Mouse (Mus musculus): ENCODE data around the gene Ptp4a2. TPM values are rescaled to one million over a fixed set of nuclear protein-coding genes. Genes with fewer than 3 reads are reported as not detected.

Ptp4a2 gene
- polyA plus RNA-seq, 1 experiment from 2014 or later = 355 TPM

DNA sequence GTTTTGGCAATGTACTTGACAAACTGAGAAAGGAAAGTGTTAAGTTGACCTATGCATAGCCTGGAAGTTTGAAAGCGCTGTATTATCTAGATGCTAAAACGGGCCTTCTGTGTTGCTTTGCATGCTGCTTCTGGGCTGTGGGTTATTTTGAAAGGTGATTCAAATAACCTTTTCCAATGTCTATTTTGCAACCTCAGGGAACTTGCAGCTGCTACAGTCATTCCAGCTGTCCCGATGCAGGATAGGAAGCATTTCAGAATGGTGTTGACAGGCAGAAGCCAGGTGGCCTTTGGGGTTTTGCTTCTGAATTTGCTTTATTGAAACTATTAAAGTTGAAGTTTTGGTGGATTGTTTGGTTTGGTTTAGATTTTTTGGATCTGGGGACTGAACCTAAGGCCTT, 17.1 kb downstream of the Ptp4a2 start:
- Histone ChIP-seq H3K9me3 (no peaks in the 10 kb centered on the region), H3K4me1 (peaks cover 24% of the 10 kb centered on the region), H3K27ac (0 out of 2 replicates have a peak overlapping the region, but pooled peaks have one; percentile 5), H3K4me2 (no peak overlapping the region), H3K27me3 (no peaks in the 10 kb centered on the region), H3K4me3 (no peak overlapping the region), H3K36me3 (no peaks in the 10 kb centered on the region), H3K9ac (no peak overlapping the region)
- 54% methylated on average over 3 of the region's 3 CpGs for WGBS
- no peak for ATAC-seq (ENCODE audit: insufficient number of reproducible peaks, low FRiP score, low TSS enrichment, low read depth)

DNA sequence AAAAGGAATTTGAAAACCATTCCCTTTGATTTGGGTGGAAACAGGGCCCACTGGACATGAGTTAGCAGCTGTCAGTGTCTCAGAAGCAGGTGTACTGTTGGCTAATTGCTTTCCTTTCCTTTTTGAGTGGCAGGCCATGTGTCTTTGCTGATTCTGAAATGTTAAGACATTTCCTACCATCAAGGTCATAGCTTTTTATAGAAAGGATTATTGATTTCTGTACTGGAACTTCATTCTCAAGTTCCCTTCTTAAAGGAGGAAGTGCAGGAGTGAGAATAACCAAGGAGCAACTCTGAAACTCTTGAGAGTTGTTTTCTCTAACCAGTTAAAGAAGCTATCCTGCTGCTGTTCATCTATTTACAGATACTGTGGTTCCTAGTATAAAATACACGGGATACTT, 18.8 kb downstream of the Ptp4a2 start:
- Histone ChIP-seq H3K4me3 (no peak overlapping the region), H3K36me3 (no peaks in the 10 kb centered on the region), H3K27me3 (no peaks in the 10 kb centered on the region), H3K4me2 (no peak overlapping the region), H3K9me3 (no peaks in the 10 kb centered on the region), H3K27ac (no peak overlapping the region), H3K9ac (no peak overlapping the region), H3K4me1 (peaks cover 18% of the 10 kb centered on the region)
- no peak for ATAC-seq (ENCODE audit: insufficient number of reproducible peaks, low FRiP score, low TSS enrichment, low read depth)
- WGBS = 78% methylated on average over 1 of the region's 1 CpGs

DNA sequence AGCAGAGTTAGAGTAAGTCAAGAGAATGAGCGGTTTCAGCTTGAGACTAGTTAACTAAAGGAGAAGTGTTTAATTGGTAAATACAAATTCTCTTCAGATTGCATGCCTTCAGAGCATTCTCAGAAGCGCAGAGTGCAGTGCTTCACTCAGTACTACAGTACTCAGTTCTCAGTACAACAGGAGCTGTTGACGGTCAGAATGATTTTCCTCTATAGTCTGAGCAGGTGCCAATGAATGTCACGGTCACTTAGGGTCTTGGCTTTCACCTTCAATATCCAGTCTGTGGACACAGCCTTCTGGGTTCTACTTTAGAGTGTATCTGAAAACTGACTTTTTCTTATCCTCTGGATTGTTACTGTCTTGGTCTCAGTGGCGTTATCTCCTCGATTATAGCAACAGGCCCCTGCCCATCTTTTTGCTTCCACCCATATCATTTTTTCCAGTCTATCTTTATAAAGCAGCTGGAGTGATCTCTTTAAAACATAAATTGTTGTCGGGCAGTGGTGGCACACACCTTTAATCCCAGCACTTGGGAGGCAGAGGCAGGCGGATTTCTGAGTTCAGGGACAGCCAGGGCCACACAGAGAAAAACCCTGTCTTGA, 19.4 kb downstream of the Ptp4a2 start:
- no peak overlapping the region for H3K4me3 ChIP-seq
- no peaks in the 10 kb centered on the region for H3K9me3 ChIP-seq
- peaks cover 23% of the 10 kb centered on the region for H3K4me1 ChIP-seq
- 87% methylated on average over 8 of the region's 8 CpGs for WGBS
- no peaks in the 10 kb centered on the region for H3K27me3 ChIP-seq
- no peak overlapping the region for H3K4me2 ChIP-seq
- no peak overlapping the region for H3K9ac ChIP-seq
- H3K36me3 ChIP-seq = no peaks in the 10 kb centered on the region
- H3K27ac ChIP-seq = no peak overlapping the region
- ATAC-seq (ENCODE audit: insufficient number of reproducible peaks, low FRiP score, low TSS enrichment, low read depth) = no peak

DNA sequence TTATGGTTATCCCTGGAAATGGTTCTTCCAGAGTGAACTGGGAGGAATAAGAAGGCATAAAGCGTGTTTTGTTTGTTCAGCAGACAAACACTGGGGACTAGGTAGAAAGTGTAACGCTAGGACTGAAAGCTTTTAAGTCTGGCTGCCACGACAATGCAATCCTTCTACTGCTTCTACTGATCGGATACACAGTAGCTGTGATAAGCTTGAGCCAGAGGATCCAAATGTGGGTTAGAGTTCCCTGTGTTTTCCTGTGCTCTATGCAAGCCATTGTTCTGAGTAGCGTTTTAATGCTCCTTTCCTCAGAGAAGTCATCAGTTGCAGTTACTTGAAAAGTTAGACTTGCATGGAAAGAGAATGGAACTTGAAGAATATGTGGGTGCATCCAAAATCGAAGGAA, 23.6 kb downstream of the Ptp4a2 start:
- Histone ChIP-seq H3K4me1 (peaks cover 19% of the 10 kb centered on the region), H3K9me3 (no peaks in the 10 kb centered on the region), H3K9ac (no peak overlapping the region), H3K4me3 (no peak overlapping the region), H3K36me3 (no peaks in the 10 kb centered on the region), H3K4me2 (no peak overlapping the region), H3K27ac (no peak overlapping the region), H3K27me3 (no peaks in the 10 kb centered on the region)
- 72% methylated on average over 6 of the region's 6 CpGs for WGBS
- no peak for ATAC-seq (ENCODE audit: insufficient number of reproducible peaks, low FRiP score, low TSS enrichment, low read depth)

DNA sequence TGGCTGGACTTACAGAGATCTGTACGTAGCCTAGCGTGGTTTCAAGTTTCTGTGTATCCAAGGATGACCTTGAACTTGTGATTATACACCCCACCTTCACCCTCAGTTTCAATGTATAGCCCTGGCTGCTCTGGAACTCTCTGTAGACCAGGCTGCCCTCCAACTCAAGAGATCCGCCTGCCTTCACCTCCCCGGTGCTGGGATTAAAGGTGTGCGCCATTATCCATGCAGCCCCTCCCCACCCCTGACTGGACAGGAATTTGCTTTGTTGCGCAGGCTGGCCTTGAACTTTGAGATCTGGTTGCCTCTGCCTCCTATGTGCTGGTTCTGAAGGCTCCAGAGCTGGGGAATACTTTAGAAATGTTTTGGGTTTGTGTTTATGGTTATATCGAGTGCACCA, 24.3 kb downstream of the Ptp4a2 start:
- 87% methylated on average over 7 of the region's 7 CpGs for WGBS
- Histone ChIP-seq H3K4me3 (no peak overlapping the region), H3K36me3 (peaks cover 6% of the 10 kb centered on the region), H3K4me2 (no peak overlapping the region), H3K9ac (no peak overlapping the region), H3K27ac (no peak overlapping the region; the same call in 1 of the 2 replicates), H3K27me3 (no peaks in the 10 kb centered on the region), H3K4me1 (peaks cover 19% of the 10 kb centered on the region), H3K9me3 (no peaks in the 10 kb centered on the region)
- ATAC-seq (ENCODE audit: insufficient number of reproducible peaks, low FRiP score, low TSS enrichment, low read depth) = no peak

DNA sequence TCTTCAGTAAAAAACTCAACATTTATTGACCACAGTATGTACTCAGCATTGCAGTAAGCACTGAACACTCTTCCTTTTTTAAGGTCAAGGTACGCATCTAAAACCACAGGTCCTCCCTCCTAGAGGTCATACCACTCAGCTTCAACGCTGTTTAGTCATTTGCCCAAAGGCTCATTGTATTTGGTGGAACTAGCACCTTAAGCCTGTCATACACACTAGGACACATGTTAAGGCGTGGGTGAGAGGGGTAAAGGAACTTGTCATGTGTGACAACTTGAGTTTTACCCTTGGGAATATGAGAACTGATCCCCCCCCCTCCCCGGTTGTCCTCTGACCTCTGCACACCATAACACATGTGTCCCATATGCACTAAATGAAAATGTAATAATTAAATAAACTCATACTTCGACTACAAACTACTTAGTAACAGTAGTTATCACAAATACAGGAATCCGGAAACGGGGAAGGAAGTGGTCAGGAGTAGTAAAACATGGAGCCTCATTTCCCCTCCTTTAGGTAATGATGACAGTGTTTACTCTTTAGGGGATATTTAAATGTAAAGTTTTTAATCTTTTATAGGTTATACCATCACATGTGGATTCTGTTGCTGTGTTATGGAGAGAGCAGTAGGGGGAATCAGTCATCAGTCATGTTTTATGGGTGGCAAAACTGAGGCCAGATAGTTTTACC, 29.0 kb downstream of the Ptp4a2 start:
- no peaks in the 10 kb centered on the region for H3K9me3 ChIP-seq
- no peak for ATAC-seq (ENCODE audit: insufficient number of reproducible peaks, low FRiP score, low TSS enrichment, low read depth)
- no peak overlapping the region for H3K4me3 ChIP-seq
- H3K4me1 ChIP-seq = peaks cover 5% of the 10 kb centered on the region; the same call in 1 of the 2 replicates
- no peak overlapping the region for H3K4me2 ChIP-seq
- H3K27ac ChIP-seq = no peak overlapping the region
- H3K9ac ChIP-seq = no peak overlapping the region
- no peaks in the 10 kb centered on the region for H3K27me3 ChIP-seq
- peaks cover 46% of the 10 kb centered on the region for H3K36me3 ChIP-seq
- WGBS = 82% methylated on average over 7 of the region's 7 CpGs

DNA sequence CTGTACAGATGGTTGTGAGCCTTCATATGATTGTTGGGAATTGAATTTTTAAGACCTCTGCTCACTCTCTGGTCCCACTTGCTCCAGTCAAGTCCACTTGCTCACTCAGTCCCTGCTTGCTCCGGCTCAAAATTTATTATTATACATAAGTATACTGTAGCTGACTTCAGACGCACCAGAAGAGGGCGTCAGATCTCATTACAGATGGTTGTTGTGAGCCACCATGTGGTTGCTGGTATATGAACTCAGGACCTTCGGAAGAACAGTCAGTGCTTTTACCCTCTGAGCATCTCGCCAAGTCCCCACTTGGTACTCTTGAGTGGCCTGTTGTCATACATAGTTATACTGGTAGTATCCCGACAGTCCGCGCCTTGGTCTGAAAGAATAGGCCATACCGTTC, 35.8 kb downstream of the Ptp4a2 start:
- Histone ChIP-seq H3K36me3 (peaks cover 65% of the 10 kb centered on the region), H3K27me3 (no peaks in the 10 kb centered on the region), H3K4me2 (no peak overlapping the region), H3K4me3 (no peak overlapping the region), H3K4me1 (no peaks in the 10 kb centered on the region), H3K9me3 (no peaks in the 10 kb centered on the region), H3K9ac (no peak overlapping the region), H3K27ac (no peak overlapping the region)
- no peak for ATAC-seq (ENCODE audit: insufficient number of reproducible peaks, low FRiP score, low TSS enrichment, low read depth)
- WGBS = 87% methylated on average over 9 of the region's 9 CpGs

DNA sequence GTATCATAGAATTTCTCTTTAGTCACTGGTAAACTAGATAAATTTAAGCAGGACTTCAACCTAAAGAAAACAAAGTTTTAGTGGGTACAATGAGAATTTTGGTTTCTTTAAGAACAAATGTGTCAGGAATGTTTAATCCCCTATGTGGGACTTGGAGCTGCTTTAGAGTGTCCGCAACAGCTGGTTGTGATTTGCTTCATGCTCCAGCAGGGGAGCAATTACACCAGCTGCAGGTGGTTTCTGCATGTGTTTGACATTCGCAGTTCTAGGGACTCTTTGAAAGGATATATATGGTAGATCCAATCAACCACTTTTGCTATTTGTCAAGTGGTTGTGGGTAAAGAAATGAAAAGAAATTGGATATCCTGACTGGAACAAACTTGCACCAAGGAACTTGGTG, 39.5 kb downstream of the Ptp4a2 start:
- Histone ChIP-seq H3K27ac (no peak overlapping the region), H3K36me3 (peaks cover 40% of the 10 kb centered on the region), H3K4me1 (no peaks in the 10 kb centered on the region), H3K27me3 (no peaks in the 10 kb centered on the region), H3K9ac (no peak overlapping the region), H3K4me2 (no peak overlapping the region), H3K4me3 (no peak overlapping the region), H3K9me3 (no peaks in the 10 kb centered on the region)
- ATAC-seq (ENCODE audit: insufficient number of reproducible peaks, low FRiP score, low TSS enrichment, low read depth) = no peak
- WGBS = 45% methylated on average over 2 of the region's 2 CpGs

DNA sequence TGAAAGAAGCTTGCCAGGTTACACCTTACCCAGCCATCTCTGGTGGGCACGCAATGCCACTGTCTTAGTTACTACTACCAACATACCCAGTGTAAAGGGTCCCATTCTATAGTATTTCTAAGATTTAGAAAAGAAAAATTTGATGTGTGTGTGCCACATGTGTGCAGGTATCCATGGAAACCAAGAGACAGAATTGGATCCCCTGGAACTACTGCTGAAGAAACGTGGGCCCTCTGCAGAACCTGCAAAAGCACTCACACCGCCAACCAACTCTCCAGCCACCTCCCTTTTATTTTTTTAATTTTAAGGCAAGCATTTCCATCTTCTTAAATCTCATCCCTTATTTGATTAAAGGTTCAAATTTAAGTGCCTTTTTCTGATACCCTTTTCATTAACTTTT, 40.8 kb downstream of the Ptp4a2 start:
- H3K4me2 ChIP-seq = no peak overlapping the region
- WGBS = 69% methylated on average over 3 of the region's 3 CpGs
- H3K27ac ChIP-seq = no peak overlapping the region
- no peaks in the 10 kb centered on the region for H3K9me3 ChIP-seq
- H3K27me3 ChIP-seq = no peaks in the 10 kb centered on the region
- peaks cover 26% of the 10 kb centered on the region for H3K36me3 ChIP-seq
- no peak overlapping the region for H3K4me3 ChIP-seq
- ATAC-seq (ENCODE audit: insufficient number of reproducible peaks, low FRiP score, low TSS enrichment, low read depth) = no peak
- H3K9ac ChIP-seq = no peak overlapping the region
- no peaks in the 10 kb centered on the region for H3K4me1 ChIP-seq

DNA sequence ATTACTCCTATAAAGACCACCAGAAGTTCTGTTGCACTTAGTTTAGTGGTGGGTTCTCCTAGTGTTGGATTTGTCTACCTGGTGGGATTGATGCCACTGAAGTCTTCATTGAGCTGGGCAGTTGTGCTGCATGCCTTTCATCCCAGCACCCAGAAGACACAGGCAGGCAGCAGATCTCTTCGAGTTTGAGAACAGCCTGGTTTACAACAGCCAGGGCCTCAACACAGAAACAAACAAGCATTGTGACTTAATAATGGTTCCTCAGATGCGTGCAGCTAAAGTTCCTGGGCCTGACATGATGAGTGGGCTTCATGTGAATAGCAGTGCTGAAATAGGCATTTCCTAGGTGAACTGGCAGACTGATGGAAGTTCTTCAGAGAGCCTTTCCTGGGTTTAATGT, 42.0 kb downstream of the Ptp4a2 start:
- Histone ChIP-seq H3K9me3 (no peaks in the 10 kb centered on the region), H3K4me3 (no peak overlapping the region), H3K9ac (no peak overlapping the region), H3K4me1 (no peaks in the 10 kb centered on the region), H3K36me3 (peaks cover 20% of the 10 kb centered on the region), H3K27me3 (no peaks in the 10 kb centered on the region), H3K4me2 (no peak overlapping the region), H3K27ac (no peak overlapping the region)
- no peak for ATAC-seq (ENCODE audit: insufficient number of reproducible peaks, low FRiP score, low TSS enrichment, low read depth)
- WGBS = 71% methylated on average over 2 of the region's 2 CpGs

DNA sequence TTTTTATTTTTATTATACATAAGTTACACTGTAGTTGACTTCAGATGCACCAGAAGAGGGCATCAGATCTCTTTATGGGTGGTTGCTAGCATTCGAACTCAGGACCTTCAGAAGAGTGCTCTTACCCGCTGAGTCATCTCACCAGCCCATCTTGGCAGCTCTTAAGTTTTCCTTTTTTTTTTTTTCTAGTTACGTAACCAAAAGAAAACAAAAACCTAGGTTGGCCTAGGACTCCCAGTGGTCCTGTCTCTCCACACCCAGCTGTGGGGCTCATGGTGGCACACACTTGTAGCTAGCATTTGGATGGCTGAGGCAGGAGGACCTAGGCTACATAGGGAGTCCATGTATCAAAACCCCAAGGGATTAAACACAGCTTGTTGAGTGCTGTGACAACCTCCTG, 43.0 kb downstream of the Ptp4a2 start:
- no peaks in the 10 kb centered on the region for H3K27me3 ChIP-seq
- WGBS = 85% methylated on average over 3 of the region's 3 CpGs
- no peak for ATAC-seq (ENCODE audit: insufficient number of reproducible peaks, low FRiP score, low TSS enrichment, low read depth)
- H3K27ac ChIP-seq = no peak overlapping the region
- no peak overlapping the region for H3K4me3 ChIP-seq
- H3K9ac ChIP-seq = no peak overlapping the region
- H3K9me3 ChIP-seq = no peaks in the 10 kb centered on the region
- H3K4me2 ChIP-seq = no peak overlapping the region
- peaks cover 13% of the 10 kb centered on the region for H3K36me3 ChIP-seq
- no peaks in the 10 kb centered on the region for H3K4me1 ChIP-seq

DNA sequence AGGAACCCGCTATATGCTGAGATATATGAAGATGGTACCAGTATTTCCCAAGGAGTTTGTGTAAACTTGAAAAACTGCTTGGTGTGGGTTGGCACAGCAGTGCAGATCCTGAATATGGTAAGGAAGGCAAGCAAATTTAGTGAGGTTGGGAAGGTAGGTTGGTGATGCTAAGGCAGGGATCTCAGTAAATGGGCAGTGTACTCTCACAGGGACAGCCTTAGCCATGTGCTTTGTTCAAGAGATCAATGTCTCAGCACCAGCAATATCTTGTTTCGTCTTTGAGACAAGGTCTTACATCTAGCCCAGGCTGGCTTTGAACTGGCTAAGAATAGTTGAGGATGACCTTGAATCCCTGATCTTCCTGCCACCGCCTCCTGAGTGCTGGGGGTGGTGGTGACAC, 43.6 kb downstream of the Ptp4a2 start:
- Histone ChIP-seq H3K36me3 (peaks cover 12% of the 10 kb centered on the region), H3K9me3 (no peaks in the 10 kb centered on the region), H3K4me2 (no peak overlapping the region), H3K9ac (no peak overlapping the region), H3K4me3 (no peak overlapping the region), H3K4me1 (no peaks in the 10 kb centered on the region), H3K27ac (no peak overlapping the region), H3K27me3 (no peaks in the 10 kb centered on the region)
- no peak for ATAC-seq (ENCODE audit: insufficient number of reproducible peaks, low FRiP score, low TSS enrichment, low read depth)
- WGBS = 86% methylated on average over 3 of the region's 3 CpGs
